Mouse (Mus musculus): ENCODE results near the gene Zfp597.

The Zfp597 gene

GRCm38 (mm10) chr16:3884201-3885064 is at the start of gene Zfp597, which contains the start of gene Gm20695:
Gene Zfp597 (minus strand): TSS chr16:3884561.
Gene Gm20695 (plus strand): TSS chr16:3884648.
- DNase-seq: peak; percentile 96 to 98

DNA sequence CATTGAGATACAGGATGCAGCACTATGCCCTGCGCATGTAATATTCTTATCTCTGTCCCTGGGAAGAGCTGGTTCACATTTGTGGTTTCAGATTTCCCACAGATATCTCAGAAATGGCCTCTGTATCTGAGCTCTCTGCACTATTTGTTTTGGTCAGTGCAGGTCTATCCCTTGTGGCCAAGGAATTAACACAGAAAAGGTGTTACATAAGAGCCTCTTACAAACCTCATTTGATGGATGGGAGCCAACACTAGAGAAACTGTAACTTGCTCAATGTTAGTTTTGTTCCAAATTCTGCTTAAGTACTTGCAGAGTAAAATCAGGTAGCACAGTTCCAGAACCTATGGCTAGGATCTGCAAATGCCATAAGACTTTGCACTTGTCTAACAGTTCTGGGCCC is 49.7 kb upstream of the Zfp597 start:
- no peak for DNase-seq

- DNase-seq: no peak
These were observed 49.2 kb upstream of the Zfp597 start for GRCm38 (mm10) chr16:3933536-3933935.

GRCm38 (mm10) chr16:3929151-3929550 is 44.8 kb upstream of the Zfp597 start:
- no peak for DNase-seq

- DNase-seq: no peak
These were observed 44.2 kb upstream of the Zfp597 start for GRCm38 (mm10) chr16:3928582-3928981.

- DNase-seq: no peak
These were observed 39.6 kb upstream of the Zfp597 start for GRCm38 (mm10) chr16:3923966-3924365.

DNA sequence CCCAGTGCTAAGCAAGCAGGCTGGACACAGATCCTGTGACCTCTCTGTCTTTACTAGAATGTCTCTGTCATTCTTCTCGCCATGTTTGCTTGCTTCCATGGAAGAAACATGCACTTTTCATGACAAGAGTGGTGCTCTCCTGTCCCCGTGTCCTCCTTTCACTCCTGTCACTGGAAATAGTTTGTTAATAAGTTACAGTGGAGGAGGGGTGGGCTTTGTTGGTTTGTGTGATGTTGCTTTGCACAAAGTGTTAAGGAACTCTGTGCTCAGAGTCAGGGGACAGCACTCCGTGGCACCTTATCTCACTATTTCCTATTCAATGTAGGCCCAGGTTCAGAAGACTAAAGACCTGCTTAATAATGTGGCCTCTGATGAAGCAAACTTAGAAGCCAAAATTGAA is 39.2 kb upstream of the Zfp597 start:
- DNase-seq: no peak

GRCm38 (mm10) chr16:3920756-3921155 is 36.4 kb upstream of the Zfp597 start:
- no peak for DNase-seq

GRCm38 (mm10) chr16:3909118-3909517 is 24.8 kb upstream of the Zfp597 start:
- DNase-seq: no peak

GRCm38 (mm10) chr16:3908537-3909111 is 24.3 kb upstream of the Zfp597 start, which contains the start of the genes 1700037C18Rik and Cluap1:
Gene 1700037C18Rik (minus strand): TSS chr16:3908689.
Gene Cluap1 (plus strand): TSS chr16:3908801.
- peak; percentile 95 to 96 for DNase-seq

DNA sequence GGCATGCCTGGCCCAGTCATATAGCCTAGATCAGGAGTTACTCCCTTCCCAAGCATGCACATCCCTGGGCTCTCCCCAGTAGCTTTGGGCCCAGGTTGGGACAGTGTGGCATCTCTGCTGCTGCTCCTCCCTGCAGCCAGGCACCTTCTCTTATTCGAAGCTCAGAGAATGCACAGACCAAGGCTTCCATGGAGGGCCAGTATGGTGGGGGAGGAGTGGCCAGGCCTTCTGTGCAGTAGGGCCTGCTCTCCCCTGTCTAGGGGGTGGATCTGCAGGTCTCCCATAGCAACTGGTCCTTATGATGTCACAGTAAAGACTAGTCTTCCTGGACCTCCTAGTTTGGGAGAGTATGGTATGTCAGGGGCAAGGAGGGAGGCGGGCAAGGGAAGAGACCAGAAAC is 23.1 kb upstream of the Zfp597 start:
- DNase-seq: peak in 1 of 2 experiments; percentile 10

GRCm38 (mm10) chr16:3896553-3896952 is 12.2 kb upstream of the Zfp597 start:
- no peak for DNase-seq

GRCm38 (mm10) chr16:3896046-3896445 is 11.7 kb upstream of the Zfp597 start:
- DNase-seq: no peak

- no peak for DNase-seq
These were observed 10.9 kb upstream of the Zfp597 start for GRCm38 (mm10) chr16:3895173-3895792.

- DNase-seq: no peak
These were observed 9.4 kb upstream of the Zfp597 start for GRCm38 (mm10) chr16:3893739-3894138.

- DNase-seq: no peak
These were observed 7.4 kb upstream of the Zfp597 start for GRCm38 (mm10) chr16:3891621-3892295.

DNA sequence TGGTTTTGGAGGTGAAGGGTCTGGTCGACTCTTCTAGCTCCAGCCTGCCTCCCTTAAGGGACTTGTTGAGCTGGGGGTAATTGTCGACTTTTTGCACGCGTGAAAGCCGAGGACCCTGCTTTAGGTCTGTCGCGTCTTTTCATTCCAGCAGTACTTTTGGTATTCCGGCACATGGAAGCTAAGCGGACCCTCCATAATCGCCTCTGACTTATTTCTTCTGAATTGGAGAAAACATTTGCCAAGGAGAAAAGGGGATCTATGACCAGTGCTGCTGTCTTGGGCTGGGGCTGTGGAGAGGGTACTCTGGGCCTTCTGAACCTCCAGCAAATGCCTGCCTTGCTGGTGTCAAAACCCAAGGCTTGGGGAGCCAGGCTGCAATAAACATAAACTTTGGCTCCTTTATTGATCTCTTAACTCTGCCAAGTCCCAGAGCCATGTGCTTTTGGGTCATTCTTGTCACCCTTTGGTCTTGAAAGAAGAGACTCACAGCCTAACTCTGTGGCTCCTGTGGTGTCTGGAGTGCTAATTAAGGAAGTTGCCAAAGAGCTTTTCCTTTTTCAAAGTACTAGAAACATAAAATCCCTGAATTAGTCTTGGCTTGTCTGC is 807 bp upstream of the Zfp597 start:
- DNase-seq: no peak

GRCm38 (mm10) chr16:3876346-3876745 is 8.0 kb downstream of the Zfp597 start:
- DNase-seq: no peak

DNA sequence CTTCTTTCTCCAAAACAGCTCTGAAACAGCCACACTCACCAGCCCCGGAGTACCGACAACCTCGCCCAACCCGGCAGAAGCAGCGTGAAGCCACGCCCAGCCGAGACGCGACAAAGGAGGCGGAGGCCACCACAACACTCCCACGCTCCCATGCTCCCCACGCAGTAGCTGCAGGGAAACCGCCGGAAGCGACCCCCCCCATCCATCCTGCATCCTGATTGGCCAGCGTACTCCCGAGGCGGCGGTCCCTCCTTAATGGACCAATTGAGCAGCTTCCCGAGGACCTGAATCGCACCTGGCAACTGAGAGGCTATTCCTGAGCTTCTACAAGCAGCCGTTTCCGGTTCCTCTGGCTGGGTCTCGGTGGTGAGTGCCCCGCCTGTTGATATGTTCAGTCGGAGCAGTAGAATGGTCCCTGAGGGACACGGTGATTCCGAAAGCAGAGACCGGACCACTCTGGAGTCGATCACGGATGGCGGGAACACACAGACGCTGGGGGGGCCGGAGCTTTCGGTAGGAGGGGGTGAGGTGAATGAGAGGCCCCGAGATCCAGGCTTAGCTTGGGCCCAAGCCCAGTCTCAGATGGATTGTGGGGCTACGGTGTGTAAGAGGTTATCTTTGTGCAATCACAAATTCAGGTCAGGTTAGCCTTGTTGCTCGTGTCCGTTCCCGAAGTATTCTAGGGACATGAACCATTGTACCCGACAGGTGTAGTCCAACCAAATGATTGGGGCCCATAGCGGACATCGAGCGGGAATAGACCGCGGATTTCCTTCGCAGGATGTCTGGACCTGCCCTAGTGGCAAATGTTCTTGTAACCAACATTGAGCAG is 11.9 kb downstream of the Zfp597 start, which contains the start of gene Naa60:
TSS of gene Naa60 (plus strand) at position 160 of the 832 bp plus-strand sequence.
- peak; percentile 93 to 95 for DNase-seq

DNA sequence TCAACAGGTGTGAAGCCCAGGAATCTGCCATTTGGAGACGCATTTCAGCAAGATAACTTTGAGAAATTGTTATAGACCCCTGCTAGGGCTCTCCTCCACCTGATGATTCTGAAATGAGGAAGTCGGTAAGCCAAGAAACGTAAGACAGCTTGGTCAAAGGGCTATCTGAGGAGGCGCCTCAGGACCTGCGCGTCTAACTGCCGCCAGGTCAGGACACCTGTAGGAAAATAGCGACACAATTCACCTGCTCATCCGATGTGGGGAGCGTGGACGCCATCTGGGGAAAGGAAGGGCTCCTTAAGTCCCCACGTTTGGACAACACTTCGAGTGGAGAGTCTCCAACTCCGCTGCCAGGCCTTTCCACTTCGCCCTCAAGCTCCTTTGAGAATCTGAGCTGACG is 12.5 kb downstream of the Zfp597 start:
- DNase-seq: no peak

GRCm38 (mm10) chr16:3859254-3859653 is 25.1 kb downstream of the Zfp597 start:
- DNase-seq: no peak

DNA sequence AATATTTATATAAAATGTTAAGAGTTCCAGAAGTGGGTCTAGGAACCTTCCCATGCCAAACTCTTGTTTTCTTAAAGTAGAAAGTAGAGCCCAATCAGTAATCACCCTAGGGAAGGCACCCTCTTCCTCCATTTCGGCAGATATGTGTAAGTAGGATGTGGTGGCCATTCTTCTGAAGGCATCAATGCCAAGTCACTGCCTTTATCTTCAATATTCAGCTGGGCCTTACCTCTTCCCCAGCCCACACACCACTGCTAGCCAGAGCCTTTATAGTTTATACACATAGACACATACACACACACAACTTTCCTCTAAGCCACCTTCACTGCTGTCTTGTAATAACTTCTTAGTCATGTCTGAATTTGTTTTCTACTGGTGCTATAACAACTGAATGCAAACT is 28.6 kb downstream of the Zfp597 start:
- no peak for DNase-seq
